Mouse (Mus musculus): ENCODE data around the gene Acbd3. TPM values are rescaled to one million over a fixed set of nuclear protein-coding genes. Genes with fewer than 3 reads are reported as not detected.

Gene Acbd3
- total and polyA plus RNA-seq, 3 experiments = 14.5 to 23.5 (median 22.4) TPM

DNA sequence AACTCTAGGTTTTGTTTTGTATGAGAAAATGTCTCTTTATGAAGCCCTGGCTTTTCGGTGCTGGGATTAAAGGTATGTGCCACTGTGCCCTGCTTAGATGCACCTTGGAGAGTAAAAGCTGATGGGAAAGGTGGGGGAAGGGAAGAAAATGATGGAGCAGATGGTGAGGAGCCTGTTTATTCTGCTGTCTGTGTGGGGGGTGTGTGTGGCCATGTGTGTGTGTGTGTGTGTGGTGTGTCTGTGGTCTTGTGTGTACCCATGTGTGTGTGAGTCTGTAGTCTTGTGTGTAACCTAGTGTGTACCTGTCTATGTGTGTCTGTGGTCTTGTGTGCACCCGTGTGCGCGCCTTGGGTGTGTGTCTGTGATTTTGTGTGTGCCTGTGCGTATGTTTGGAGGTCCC lies 72.8 kb downstream of the Acbd3 start:
- Histone ChIP-seq H3K27ac (ENCODE audit: insufficient read depth, low read depth) (no peak overlapping the region), H3K9ac (ENCODE audit: insufficient read depth, low read depth) (no peak overlapping the region), H3K4me1 (ENCODE audit: control insufficient read depth in 1 of 2, insufficient read depth in 2 of 2) (peaks cover 6 to 8% of the 10 kb centered on the region in 2 experiments; a peak in 2 of 4 replicates), H3K27me3 (replicated peaks) (no peaks in the 10 kb centered on the region), H3K4me3 (replicated peaks in 1 of 3; ENCODE audit: low read depth in 2 of 3, low read length in 2 of 3, poor library complexity in 1 of 3) (no peak overlapping the region), H3K36me3 (replicated peaks in 1 of 2; ENCODE audit: control insufficient read depth in 1 of 2, insufficient read depth in 1 of 2, low read length in 1 of 2) (peaks cover 18 to 35% of the 10 kb centered on the region in 2 experiments), H3K4me2 (ENCODE audit: insufficient read depth, low read depth, poor library complexity, severe bottlenecking) (no peak overlapping the region), H3K9me3 (replicated peaks; ENCODE audit: low read length) (no peaks in the 10 kb centered on the region), H3K79me2 (replicated peaks; ENCODE audit: control insufficient read depth, extremely low read depth, insufficient read depth, poor library complexity, severe bottlenecking) (no peaks in the 10 kb centered on the region)
- TF ChIP-seq POLR2AphosphoS2 (IDR thresholded peaks at IDR 0.05; ENCODE audit: low read depth, low read length) = no peak
- DNase-seq (ENCODE audit: extremely low read depth) = no peak
- dilution Hi-C loops (cut with MboI; ENCODE audit: extremely low pct_ligation_motif_present, extremely low pct_unique_long_range_greater_than_20kb, low sequenced_read_pairs) = no loop called here
- in situ Hi-C loops (cut with MboI; ENCODE audit: low pct_ligation_motif_present, low pct_unique_long_range_greater_than_20kb, low sequenced_read_pairs) = no loop called here

DNA sequence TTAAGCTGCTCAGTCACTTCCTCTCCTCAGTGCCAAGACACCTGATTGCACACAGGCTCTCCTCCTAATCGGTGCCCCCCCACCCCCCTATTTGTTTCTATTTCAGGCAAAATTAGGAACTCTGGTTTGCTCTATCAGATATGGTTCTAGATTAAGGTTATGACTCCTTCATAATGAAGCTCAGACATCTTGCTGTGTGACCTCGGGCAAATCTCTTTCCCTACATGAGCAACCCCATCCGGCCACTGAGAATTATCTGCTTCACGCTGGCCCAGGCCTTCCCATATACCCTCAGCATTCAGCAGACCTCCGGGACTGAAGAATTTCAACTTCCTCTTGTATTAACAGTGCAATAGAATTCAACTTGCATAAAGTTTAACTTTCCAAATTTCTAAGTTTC lies 73.4 kb downstream of the Acbd3 start:
- no peak overlapping the region for H3K4me2 ChIP-seq (ENCODE audit: insufficient read depth, low read depth, poor library complexity, severe bottlenecking)
- in situ Hi-C loops (cut with MboI; ENCODE audit: low pct_ligation_motif_present, low pct_unique_long_range_greater_than_20kb, low sequenced_read_pairs) (no loop called here), dilution Hi-C loops (cut with MboI; ENCODE audit: extremely low pct_ligation_motif_present, extremely low pct_unique_long_range_greater_than_20kb, low sequenced_read_pairs) (no loop called here)
- no peaks in the 10 kb centered on the region for H3K27me3 ChIP-seq (replicated peaks)
- H3K79me2 ChIP-seq (replicated peaks; ENCODE audit: control insufficient read depth, extremely low read depth, insufficient read depth, poor library complexity, severe bottlenecking) = no peaks in the 10 kb centered on the region
- H3K9me3 ChIP-seq (replicated peaks; ENCODE audit: low read length) = no peaks in the 10 kb centered on the region
- peaks cover 24 to 40% of the 10 kb centered on the region in 2 experiments for H3K36me3 ChIP-seq (replicated peaks in 1 of 2; ENCODE audit: control insufficient read depth in 1 of 2, insufficient read depth in 1 of 2, low read length in 1 of 2)
- TF ChIP-seq ZC3H11A (IDR thresholded peaks at IDR 0.05; ENCODE audit: low read depth, low read length) = no peak
- no peak for TF ChIP-seq CHD1 (IDR thresholded peaks at IDR 0.05; ENCODE audit: low read depth, low read length)
- no peak for TF ChIP-seq ZMIZ1 (IDR thresholded peaks at IDR 0.05; ENCODE audit: low read depth, low read length)
- TF ChIP-seq SIN3A (IDR thresholded peaks at IDR 0.05; ENCODE audit: low read length) = no peak
- no peak for TF ChIP-seq ETS1 (conservative IDR thresholded peaks at IDR 0.05; ENCODE audit: low read depth, low read length)
- TF ChIP-seq CHD2 (IDR thresholded peaks at IDR 0.05; ENCODE audit: low read length) = no peak
- no peak for DNase-seq (ENCODE audit: extremely low read depth)
- no peak overlapping the region for H3K27ac ChIP-seq (ENCODE audit: insufficient read depth, low read depth)
- H3K9ac ChIP-seq (ENCODE audit: insufficient read depth, low read depth) = no peak overlapping the region
- peaks cover 6 to 8% of the 10 kb centered on the region in 2 experiments; a peak in 2 of 4 replicates for H3K4me1 ChIP-seq (ENCODE audit: control insufficient read depth in 1 of 2, insufficient read depth in 2 of 2)
- no peak overlapping the region for H3K4me3 ChIP-seq (replicated peaks in 1 of 3; ENCODE audit: low read depth in 2 of 3, low read length in 2 of 3, poor library complexity in 1 of 3)

DNA sequence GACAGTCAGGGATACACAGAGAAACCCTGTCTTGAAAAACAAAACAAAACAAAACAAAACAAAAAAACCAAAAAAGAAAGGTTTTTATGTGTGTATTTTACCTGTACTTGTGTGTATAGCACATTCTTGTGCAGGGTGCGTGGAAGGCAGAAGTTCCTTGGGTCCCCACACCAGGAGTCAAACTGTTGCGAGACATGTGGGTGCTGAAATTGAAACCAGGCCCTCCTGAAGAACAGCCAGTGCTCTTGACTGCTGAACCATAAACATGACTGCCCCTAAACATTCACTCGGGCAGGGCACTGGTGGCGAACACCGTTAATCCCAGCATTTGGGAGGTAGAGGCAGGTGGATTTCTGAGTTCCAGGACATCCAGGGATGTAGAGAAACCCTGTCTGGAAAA lies 74.2 kb downstream of the Acbd3 start:
- in situ Hi-C loops (cut with MboI; ENCODE audit: low pct_ligation_motif_present, low pct_unique_long_range_greater_than_20kb, low sequenced_read_pairs) (no loop called here), dilution Hi-C loops (cut with MboI; ENCODE audit: extremely low pct_ligation_motif_present, extremely low pct_unique_long_range_greater_than_20kb, low sequenced_read_pairs) (no loop called here)
- no peak for TF ChIP-seq GABPA (IDR thresholded peaks at IDR 0.05; ENCODE audit: insufficient replicate concordance, low read depth, low read length)
- no peak for TF ChIP-seq CTCF (conservative IDR thresholded peaks at IDR 0.05 in 1 of 2, IDR thresholded peaks at IDR 0.05 in 1 of 2; ENCODE audit: low read depth in 2 of 2, low read length in 2 of 2)
- no peak for TF ChIP-seq HCFC1 (IDR thresholded peaks at IDR 0.05; ENCODE audit: low read depth, low read length)
- no peak for TF ChIP-seq JUND (conservative IDR thresholded peaks at IDR 0.05; ENCODE audit: low read depth, low read length)
- TF ChIP-seq CHD1 (IDR thresholded peaks at IDR 0.05; ENCODE audit: low read depth, low read length) = no peak
- TF ChIP-seq PAX5 (IDR thresholded peaks at IDR 0.05; ENCODE audit: low read length) = no peak
- no peak for TF ChIP-seq RCOR1 (conservative IDR thresholded peaks at IDR 0.05; ENCODE audit: low read depth, low read length)
- no peak for TF ChIP-seq E2F4 (IDR thresholded peaks at IDR 0.05; ENCODE audit: insufficient replicate concordance, low read depth, low read length)
- no peak for TF ChIP-seq KAT2A (IDR thresholded peaks at IDR 0.05; ENCODE audit: insufficient replicate concordance, low read length)
- TF ChIP-seq ZC3H11A (IDR thresholded peaks at IDR 0.05; ENCODE audit: low read depth, low read length) = no peak
- no peak for TF ChIP-seq NELFE (IDR thresholded peaks at IDR 0.05; ENCODE audit: low read depth, low read length)
- TF ChIP-seq IRF4 (IDR thresholded peaks at IDR 0.05; ENCODE audit: low read depth, low read length) = no peak
- TF ChIP-seq BHLHE40 (IDR thresholded peaks at IDR 0.05; ENCODE audit: low read depth, low read length) = no peak
- TF ChIP-seq TCF12 (IDR thresholded peaks at IDR 0.05; ENCODE audit: low read depth, low read length) = no peak
- no peak for TF ChIP-seq JUN (IDR thresholded peaks at IDR 0.05; ENCODE audit: insufficient read depth, low read depth, low read length)
- Histone ChIP-seq H3K9me3 (replicated peaks; ENCODE audit: low read length) (no peaks in the 10 kb centered on the region), H3K79me2 (replicated peaks; ENCODE audit: control insufficient read depth, extremely low read depth, insufficient read depth, poor library complexity, severe bottlenecking) (no peaks in the 10 kb centered on the region), H3K4me1 (ENCODE audit: control insufficient read depth in 1 of 2, insufficient read depth in 2 of 2) (peaks cover 6 to 8% of the 10 kb centered on the region in 2 experiments; a peak in 2 of 4 replicates), H3K4me3 (replicated peaks in 1 of 3; ENCODE audit: low read depth in 2 of 3, low read length in 2 of 3, poor library complexity in 1 of 3) (no peak overlapping the region), H3K36me3 (replicated peaks in 1 of 2; ENCODE audit: control insufficient read depth in 1 of 2, insufficient read depth in 1 of 2, low read length in 1 of 2) (peaks cover 30 to 48% of the 10 kb centered on the region in 2 experiments), H3K4me2 (ENCODE audit: insufficient read depth, low read depth, poor library complexity, severe bottlenecking) (no peak overlapping the region), H3K9ac (ENCODE audit: insufficient read depth, low read depth) (no peak overlapping the region), H3K27ac (ENCODE audit: insufficient read depth, low read depth) (no peak overlapping the region), H3K27me3 (replicated peaks) (no peaks in the 10 kb centered on the region)
- no peak for DNase-seq (ENCODE audit: extremely low read depth)
